Mouse (Mus musculus) inflammation-experienced regulatory T-cells (primary cell): ENCODE data around the gene Prox1. TPM values are rescaled to one million over a fixed set of nuclear protein-coding genes. Genes with fewer than 3 reads are reported as not detected.

Experiments
- polyA plus RNA-seq, 2 experiments: library from polyadenylated mRNA; unstranded; fragments of 100-300 nt; shearing (Covaris generic); gene quantifications; one replicate each; pipeline ENCODE4 v1.2.1; 2017

The Prox1 gene
- polyA plus RNA-seq, result under 1 TPM; 0.30 to 0.62 TPM

GRCm38 (mm10) chr1:190169911-190170818, at the start of gene Prox1:
Gene Prox1 (minus strand): TSS chr1:190170714.

Other genes starting within 250 kb of the Prox1 start
- 10 to 100 TPM; 18.4 to 24.7 TPM for gene Smyd2, start 248.4 kb downstream of the Prox1 start, polyA plus RNA-seq